Mouse (Mus musculus): ENCODE data around the gene Sez6l.

Sez6l gene

GRCm38 (mm10) chr5:112534146-112534545 lies 42.8 kb downstream of the Sez6l start:
- intact Hi-C loops (cut with DNase I) = no loop called here

DNA sequence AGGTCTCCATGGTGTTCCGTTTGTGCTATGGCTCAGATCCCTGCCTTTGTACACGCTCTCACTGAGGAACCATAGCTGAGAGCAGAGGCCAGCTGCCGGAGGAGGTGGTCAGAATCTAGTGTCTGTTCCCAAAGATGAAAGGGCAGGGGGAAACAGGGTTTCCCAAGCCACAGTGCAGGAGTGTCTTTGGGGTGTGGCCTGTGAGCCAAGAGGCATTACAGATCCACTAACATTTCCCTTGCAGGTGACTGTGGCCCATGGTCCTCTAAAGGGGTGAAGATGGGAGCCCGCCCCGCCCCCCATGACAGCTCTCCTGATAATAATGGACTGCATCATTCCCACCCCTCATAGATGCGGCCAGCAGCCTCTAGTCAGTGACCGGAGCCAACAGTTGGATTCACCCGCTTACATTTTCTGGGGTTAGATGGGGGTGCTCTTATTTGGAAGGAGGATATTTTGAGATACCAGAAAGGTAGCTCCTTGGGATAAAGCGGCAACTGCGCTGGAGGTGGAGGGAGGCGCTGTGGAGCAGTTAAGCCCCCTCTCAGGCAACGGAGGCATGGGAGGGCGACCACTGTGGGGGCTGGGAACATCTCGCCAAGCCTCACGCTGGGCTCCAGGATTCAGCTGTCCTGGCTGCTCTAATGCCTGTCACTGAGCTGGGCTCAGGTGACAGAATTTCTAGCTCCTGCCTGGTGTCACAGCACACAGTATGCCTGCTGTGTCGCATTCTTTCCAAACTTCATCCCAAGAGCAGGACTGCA lies 43.5 kb downstream of the Sez6l start:
- intact Hi-C loops (cut with DNase I) = no loop called here

GRCm38 (mm10) chr5:112532894-112533293 lies 44.1 kb downstream of the Sez6l start:
- intact Hi-C loops (cut with DNase I) = no loop called here

- intact Hi-C loops (cut with DNase I) = no loop called here
Measured at GRCm38 (mm10) chr5:112532210-112532609, 44.8 kb downstream of the Sez6l start.

DNA sequence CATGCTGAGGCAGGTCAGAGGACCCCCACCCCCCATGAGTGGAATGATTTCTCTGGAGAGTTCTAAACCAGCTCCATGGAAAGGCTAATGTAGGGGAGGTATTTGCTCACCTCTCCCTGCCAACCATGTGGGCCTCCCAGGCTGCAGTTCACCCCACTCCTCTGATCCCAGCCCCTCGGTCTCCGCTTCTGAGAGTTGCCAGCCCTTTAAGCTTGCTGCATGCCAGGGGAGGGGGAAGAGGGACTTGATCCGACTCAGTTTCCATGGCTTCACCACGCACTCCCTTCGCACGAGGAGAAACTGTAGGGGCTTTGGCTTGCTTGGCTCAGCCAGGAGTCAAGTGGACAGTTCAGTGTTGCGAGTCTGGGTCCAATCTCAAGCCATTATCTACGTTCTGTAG lies 45.9 kb downstream of the Sez6l start:
- intact Hi-C loops (cut with DNase I) = no loop called here

- intact Hi-C loops (cut with DNase I) = no loop called here
Measured at GRCm38 (mm10) chr5:112526936-112527335, 50.0 kb downstream of the Sez6l start.

GRCm38 (mm10) chr5:112526435-112526834 lies 50.5 kb downstream of the Sez6l start:
- intact Hi-C loops (cut with DNase I) = no loop called here

DNA sequence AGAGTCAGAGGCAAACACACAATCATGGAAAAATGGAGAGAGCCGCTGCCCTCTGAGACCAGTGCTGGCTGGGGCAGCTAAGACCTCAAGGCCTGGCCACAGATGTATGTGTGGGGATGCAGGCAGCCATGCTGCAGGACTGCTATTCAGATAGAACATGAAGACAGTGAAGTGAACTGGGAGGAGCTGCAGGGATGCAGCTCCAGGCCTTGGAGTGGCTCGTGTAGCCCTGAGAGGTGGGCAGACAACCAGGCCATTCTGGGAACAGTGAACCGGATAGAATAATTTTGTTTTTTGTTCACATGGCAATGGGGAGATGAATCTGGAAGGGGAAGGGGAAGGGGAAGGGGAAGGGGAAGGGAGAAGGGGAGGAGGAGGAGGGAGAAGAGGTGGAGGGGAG lies 51.0 kb downstream of the Sez6l start:
- intact Hi-C loops (cut with DNase I) = no loop called here

DNA sequence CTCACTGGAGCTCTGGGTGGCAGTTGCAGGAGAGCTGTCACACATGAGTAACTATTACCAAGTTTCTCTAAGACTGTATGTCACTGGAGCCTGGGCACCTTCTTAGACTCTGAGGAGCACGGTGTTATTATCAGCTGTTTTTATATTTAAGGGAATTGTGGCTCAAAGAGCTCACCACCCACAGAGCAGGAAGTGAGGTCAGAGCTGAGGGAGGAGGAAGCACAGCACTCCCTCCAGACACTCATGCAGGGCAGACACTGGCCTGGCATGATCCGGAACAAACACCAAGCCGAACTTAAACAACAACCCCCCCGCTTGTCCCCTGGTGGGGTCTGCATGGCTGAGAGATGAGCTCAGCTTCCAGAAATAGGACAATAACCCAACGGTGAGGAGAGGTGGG lies 51.7 kb downstream of the Sez6l start:
- intact Hi-C loops (cut with DNase I) = no loop called here

- intact Hi-C loops (cut with DNase I) = no loop called here
Measured at GRCm38 (mm10) chr5:112523796-112524195, 53.2 kb downstream of the Sez6l start.

DNA sequence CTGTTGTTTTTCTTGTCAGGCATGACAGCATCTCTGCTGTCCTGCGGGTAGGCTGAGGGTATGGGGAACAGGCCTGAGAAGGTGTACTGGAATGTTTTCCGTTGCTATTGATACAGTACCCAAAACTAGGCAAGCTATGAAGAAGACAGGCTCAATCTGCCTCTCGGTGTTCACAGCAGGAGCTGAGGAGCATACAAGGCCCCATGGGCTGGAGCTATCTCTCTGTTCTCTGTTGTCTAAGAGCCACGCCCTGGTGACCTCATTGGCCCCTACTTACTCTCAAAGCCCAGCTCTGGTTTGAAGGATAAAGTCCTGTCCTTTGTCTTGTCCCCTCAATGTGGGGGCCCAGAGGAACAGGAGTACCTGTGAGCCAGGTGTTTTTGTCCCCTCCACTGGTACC lies 53.7 kb downstream of the Sez6l start:
- intact Hi-C loops (cut with DNase I) = no loop called here

DNA sequence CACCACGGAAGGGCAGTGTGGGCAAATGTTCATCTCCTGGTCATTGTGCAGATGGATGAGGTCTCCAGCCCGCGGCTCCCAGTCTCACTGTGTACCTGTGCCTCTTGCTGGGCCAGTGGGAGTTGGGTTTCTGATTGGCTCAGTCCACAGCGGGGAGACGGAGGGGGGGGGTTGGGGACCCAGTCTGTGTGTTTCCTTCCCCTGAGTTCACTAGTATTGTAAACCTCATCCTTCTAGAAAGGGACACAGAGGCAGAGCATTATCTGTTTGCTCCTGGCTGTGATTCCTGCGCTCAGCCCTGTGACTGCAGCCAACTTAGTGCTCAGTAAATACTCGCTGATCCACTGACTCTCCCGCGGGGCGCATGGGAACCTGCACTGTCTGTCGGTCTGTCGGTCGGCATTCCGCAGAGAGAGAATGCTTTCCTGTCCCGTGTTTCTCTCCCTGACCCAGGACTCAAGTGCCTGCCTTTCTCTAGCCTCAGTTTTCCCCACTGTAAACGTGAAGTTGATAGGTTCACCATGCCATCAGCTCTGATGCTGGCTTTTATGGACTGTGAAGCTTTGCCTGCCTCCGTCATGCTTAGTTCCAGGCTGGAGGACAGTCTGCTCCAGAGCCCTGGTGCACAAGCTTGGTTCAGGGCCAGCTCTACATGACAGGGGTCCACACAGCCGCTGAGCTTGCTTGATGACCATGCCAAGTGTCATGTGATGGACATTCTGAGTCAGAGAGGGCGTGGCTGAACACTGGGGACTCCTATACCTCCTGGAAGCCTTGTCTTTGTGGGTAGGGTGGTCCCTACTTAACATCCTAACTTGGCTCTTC lies 55.1 kb downstream of the Sez6l start:
- intact Hi-C loops (cut with DNase I) = no loop called here

DNA sequence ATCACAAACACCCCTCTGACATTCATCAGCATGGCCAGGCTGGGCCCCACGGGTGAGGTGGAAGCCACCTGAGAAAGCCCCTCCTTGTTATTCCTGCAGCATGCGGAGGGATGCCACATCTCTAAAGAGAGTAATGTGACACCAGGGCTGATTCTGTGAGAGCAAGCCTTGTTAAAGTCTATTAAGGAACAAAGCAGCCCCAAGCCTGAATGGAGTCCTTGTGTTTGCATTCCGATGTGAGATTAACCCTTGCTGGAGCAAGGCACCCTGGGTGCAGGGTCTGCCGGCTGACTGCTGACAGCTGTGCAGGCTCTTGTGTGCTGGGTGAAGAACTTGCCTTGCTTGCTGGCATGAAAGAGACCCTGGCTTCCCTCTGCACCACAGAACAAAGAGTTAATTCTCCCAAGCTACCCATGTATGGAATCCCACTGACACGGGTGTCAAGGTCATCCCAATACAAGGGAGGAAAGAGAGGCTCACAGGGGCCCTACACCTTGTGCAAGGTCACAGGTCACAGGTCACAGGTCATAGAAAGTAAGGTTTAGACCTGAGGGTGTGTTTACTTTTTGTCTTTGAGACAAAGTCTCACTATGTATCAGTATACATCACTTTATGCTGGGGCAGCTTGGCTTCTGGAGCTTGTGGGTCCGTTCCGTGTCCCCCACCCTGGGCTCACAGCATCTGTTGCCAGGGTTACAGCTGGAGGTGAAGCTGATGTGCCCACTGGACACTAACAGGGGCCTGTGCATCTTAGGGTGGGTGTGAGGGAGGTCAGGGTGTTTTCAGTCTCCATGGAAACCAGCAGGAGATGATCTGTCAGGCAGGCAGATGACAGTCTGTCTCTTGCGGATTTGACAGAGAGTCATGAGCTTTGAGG lies 55.9 kb downstream of the Sez6l start:
- intact Hi-C loops (cut with DNase I) = no loop called here

- intact Hi-C loops (cut with DNase I) = no loop called here
Measured at GRCm38 (mm10) chr5:112518773-112519172, 58.2 kb downstream of the Sez6l start.

DNA sequence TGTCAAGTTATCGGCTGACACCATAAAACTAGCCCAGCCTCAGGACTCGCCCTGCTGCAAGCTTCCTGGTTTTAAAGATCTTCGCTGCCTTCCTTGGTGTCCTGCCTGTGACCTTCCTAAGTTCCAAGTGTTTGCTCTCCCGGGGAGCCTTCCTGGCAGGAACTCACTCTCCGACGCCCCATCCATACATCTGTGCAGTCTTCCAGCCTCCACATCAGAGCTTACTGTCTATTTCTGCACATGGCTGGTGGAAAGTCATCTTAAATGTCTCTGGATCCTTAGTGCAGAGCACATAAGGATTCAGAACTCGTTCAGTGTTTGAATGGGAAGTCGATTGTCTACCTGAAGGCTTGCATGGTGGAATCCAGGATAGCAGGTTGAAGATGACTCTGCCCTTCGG lies 59.5 kb downstream of the Sez6l start:
- intact Hi-C loops (cut with DNase I) = no loop called here

GRCm38 (mm10) chr5:112516527-112516926 lies 60.5 kb downstream of the Sez6l start:
- intact Hi-C loops (cut with DNase I) = no loop called here

GRCm38 (mm10) chr5:112510351-112510750 lies 66.6 kb downstream of the Sez6l start:
- intact Hi-C loops (cut with DNase I) = no loop called here

- intact Hi-C loops (cut with DNase I) = no loop called here
Measured at GRCm38 (mm10) chr5:112509916-112510315, 67.1 kb downstream of the Sez6l start.

DNA sequence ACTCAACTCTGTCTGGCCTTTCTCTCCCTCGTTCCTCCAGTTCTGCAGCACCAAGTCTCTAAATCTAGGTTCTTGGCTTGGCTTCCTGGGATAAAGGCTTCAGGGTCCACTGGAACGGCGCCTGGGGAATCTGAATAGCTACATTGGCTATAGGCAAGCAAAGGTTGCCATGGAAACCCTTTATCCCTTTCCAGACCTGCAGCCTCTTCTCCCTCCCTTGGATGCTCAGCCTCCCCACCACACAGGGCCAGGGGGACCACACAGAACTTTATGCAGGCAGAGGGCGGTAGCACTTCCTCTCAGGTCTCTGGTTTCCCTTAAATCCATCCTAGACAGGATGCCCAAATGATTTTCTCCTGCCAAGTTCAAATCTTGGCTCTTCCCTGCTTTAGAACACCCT lies 71.4 kb downstream of the Sez6l start:
- intact Hi-C loops (cut with DNase I) = no loop called here

DNA sequence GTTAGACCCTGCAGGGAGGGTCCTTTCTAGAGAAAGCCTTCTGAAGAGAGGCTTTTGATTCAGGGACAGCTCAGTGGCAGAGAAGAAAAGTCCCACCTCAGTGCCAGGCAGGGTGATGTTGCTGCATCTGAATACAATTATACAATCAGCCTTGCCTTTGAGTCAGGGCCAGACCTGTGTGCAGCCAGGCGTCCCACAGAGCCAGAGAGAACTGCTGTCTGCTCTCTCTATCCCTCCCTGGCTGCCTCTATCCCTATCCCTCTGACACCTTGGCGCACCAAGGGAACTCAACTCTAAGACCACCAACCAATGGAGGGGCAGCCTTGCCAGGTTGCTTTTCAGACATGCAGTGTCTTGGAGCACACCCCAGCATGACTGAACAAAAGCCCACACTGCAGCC lies 75.6 kb downstream of the Sez6l start:
- intact Hi-C loops (cut with DNase I) = no loop called here

DNA sequence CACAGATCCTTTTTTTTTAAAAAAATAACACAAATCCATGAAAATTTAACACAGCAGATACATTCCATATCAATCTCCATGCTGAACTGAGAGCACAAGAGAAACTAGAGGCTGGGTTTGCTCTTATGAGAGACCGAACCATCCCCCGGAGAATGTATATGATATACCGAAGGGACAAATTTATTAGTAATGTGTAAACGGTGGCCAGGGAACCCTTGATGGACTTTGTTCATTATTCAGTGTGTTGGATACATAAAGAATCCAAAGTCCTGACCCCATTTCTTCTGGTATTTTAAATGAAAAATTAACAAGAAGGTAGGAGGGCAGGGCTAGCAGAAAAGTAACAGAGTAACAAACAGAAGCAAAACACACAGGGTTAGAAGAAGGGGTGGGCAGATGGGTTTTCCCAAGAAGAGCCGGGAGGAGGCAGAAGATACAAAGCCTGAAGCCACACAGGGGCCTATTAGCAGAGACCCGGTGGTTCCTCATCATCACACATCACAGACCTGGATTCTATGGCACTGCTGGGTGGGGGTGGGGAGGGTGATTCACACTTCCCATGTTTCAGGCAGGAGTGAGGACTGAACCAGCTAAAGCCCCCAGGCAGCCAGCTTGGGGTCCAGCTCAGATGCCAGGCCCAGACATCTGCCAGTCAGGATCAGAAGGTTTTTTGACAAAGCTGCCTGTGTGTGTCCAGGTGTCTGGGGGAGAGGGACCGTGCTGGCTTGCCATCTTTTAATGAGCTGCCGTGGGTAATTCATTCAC lies 76.9 kb downstream of the Sez6l start:
- intact Hi-C loops (cut with DNase I) = no loop called here

All from adrenal gland (tissue).